Mouse (Mus musculus) retina, postnatal 1 day (tissue): ENCODE data around the gene Gm28557.
"Not testable (repeated sequence)": the region's sequence is repeated elsewhere in the genome, so short reads cannot be mapped to it uniquely, and the experiment has no call there.

ENCODE experiments used
- DNase-seq: peaks from one replicate; pipeline ENCODE4 v3.0.0-alpha.2; 2012

Gm28557 gene

DNA sequence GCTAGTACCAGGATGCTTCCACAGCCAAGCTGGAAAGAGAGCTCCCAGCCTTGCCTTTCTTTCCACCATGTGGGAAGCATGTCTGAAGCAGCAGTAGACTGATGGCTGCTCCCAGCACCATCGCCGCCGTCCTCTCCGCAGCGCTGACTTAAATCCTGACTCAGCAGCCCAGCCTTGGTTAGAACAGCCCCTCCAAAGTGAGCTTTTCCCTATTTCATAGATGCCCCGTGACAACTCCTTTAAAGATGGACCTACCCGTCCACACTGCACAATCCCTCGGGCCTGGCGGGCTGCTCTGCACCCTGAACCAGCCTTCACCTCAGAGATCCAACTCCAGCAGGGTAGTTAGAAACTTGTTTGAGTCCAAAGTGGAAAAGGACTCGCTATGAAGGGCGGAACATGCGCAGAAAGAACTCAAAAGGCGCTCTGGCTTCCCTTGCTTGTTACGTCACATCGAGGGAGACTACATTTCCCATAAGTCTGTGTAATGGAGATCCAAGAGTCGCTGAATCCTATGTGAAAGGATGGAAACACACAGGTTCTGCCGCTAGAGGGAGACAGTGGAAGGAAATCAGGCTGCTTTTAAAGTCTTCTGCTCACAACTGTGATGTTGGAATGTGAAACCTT is at the start of gene Gm28557:
TSS of gene Gm28557 (minus strand) at position 411 of the 627 bp plus-strand sequence.
- peak; percentile 98 for DNase-seq

DNA sequence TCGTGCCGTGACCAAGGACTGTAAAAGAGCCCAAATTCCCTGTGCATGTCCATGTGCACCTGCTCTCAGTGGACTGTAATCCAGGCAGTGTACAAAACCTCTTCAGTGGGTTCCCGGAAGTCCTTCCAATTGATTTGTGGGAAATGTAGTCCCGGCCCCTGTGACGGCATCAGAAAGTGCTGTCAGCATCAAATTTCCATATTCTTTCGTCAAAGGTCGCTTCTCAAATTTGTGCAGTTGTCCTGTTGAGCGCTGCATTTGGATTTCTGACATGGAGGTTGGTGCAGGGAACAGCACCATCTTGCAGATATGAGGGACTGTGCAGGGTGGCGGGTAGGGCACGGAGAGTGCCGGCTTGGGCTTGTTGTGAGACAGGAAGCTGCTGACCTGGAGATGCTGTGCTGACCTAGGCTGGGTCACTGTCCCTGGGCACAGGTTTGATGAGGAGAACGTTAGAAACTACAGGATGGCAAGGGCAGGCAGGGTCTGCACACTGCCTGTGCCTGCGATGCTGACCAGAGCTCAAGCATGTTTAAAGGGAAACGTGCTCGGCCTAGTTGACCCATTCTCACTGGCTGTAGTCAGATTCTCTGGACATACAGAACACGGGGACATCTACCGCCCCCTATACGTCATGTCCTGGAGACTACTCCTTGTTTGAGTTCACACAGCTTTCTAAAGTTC is 19.8 kb upstream of the Gm28557 start:
- DNase-seq = peak; percentile 95

DNA sequence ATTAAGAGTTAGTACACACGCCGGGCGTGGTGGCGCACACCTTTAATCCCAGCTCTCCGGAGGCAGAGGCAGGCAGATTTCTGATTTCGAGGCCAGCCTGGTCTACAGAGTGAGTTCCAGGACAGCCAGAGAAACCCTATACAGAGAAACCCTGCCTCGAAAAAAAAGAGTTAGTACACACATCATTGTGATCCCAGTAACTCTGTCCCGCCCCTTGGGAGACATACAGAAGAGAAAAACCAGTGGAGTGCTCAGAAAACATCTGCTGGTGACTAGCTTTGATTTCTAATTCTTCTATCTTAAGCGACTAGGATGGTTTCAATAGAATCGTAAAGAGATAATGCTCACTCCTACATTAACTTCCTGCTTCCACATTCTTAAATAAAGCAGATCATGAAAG is 19.1 kb upstream of the Gm28557 start:
- not testable (repeated sequence) for DNase-seq

DNA sequence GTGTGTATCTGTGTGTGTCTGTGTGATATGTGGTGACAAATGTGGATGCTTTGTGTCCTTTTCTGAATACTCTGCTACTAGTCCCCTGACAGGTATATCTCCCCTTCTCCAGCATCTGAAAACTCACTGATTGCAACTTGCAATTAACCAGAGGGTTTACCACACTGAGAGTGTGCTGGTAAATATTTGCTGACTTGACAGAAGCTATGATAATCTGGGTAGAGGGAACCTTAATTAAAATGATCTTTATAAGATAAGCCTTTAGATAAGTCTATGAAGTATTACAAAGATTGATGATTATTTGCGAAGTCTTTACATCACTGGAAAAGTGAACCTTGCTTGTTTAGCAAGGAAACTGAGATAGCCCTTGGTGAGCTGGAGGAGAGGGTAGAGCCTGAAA is 16.1 kb upstream of the Gm28557 start:
- no peak for DNase-seq

DNA sequence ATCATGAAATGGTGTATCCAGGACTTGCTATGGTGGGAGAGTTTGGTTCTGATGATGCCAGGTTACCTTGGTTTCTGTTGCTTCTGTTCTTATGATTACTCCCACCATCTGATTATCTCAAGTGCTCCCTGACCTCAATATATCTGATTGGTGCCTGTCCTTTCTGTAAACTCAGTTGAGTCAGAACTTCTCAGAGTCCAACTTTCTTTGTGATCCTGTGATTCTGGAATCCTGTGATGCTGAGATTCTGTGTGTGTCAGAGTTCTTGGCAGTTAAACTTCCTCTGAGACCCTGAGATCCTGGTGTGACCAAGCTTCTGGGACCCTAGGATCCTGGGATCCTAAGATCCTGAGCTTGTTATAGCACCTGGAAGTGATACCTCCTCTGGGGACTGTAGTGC is 13.0 kb upstream of the Gm28557 start, which contains the start of gene Zfp759:
TSS of gene Zfp759 (plus strand) at position 301 of the 400 bp plus-strand sequence.
- not testable (repeated sequence) for DNase-seq

DNA sequence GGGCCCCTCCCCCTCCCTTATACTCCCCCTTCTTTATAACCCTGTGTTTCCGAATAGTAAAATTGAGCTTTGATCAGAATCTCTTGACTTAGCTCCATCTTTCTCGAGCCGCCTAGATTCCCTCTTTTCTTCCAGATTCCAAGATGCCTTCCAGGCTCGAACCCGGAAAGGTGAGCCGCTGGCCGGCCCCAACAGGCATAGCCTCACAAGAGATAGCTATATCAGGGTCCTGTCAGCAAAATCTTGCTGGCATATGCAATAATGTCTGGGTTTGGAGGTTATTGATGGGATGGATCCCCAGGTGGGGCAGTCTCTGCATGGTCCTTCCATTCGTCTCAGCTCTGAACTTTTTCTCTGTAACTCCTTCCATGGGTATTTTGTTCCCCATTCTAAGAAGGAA is 7.8 kb upstream of the Gm28557 start, which contains the start of gene Rslcan18:
TSS of gene Rslcan18 (minus strand) at position 101 of the 400 bp plus-strand sequence.
- not testable (repeated sequence) for DNase-seq

DNA sequence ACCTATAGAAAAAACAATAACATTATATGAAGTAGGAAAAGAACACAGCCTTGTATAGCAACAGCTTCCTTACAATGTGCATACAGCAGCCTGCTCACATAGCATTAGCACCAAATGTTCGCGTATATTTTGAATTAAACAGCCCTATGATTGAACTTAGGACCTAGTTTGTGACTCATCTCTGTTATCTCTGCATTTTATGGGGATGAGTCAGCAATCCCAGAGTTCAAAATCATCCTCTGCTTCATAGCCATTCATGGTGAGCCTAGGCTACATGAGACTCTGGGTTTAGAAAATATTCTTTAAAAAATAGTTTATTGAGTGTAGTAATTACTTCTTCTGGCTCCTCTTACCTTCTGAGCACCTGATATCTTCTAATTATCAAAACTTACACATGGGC is 4.9 kb upstream of the Gm28557 start:
- no peak for DNase-seq

DNA sequence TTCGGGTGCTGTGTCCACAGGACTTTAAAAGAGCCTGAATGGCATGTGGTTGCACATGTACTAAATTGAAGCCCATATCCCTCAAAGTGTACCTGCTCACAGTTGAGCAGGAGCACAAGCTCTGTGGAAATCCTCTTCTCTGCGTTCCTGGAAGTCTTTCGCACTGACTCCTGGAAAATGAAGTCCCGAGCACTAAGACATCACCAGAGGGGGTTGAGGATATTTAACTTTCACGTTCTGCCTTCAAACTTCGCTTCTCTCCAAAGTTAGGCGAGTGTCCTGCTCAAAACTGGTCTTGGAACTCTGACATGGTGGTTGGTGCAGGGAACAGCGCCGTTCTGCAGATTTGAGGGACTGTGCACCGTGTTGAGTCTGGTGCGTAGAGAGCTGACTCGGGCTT is 3.7 kb upstream of the Gm28557 start:
- DNase-seq = no peak

DNA sequence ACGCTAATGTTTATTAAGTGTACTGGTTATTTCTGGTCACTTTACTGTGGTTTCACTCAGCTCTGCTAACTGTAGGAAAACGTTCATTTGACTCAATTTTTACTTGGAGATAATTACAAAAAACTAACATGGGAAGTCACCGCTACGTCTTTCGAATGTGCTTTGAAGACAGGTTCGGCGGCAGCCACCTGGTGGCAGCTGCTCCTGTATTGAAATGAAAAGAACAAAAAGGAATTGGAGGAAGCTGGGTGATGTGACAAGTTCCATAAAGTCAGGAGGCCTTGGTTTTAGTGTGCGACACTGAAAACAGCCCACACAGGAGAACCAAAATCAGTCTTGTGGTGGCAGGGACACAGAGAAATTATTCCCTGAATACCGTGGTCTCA is 410 bp upstream of the Gm28557 start:
- DNase-seq = no peak

DNA sequence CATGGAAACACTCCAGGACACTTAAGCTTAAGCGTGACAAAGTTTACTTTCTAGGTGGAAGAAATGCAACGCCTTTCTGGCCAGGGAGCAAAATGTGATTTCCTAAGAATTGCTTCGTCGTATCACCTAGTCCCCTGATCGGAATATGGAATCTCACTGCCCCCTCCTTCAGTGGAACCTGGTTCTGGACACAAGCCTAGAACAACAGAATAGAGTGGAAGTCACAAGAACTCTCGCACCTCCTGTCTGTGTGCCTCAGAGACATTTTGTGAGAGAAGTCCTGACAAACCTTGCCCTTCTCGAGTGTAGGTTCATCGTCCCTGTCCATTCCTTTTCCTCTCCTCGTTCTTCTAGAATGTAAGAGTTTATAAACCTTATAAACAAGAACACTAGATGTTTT is 723 bp downstream of the Gm28557 start:
- no peak for DNase-seq

DNA sequence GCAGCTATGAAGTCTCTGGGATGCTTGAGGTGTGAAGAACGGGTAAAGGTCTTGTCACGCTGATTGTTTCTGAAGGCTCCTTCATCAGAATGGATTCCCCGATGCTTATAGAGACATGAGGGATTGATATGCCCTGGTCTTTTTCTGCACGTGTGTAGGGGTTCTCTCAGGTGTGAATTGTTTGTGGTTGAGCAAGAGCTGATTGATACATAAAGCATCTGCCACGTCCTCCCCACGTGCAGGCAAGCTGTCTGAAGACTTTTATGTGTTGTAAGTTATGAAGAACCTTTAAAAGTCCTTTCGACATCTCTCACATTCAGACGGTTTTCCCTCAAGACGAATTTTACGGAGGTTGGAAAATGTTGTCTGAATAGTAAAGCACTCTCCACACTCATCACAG is 10.5 kb downstream of the Gm28557 start, which contains the start of gene Zfp708:
TSS of gene Zfp708 (minus strand) at position 101 of the 400 bp plus-strand sequence.
- no peak for DNase-seq

DNA sequence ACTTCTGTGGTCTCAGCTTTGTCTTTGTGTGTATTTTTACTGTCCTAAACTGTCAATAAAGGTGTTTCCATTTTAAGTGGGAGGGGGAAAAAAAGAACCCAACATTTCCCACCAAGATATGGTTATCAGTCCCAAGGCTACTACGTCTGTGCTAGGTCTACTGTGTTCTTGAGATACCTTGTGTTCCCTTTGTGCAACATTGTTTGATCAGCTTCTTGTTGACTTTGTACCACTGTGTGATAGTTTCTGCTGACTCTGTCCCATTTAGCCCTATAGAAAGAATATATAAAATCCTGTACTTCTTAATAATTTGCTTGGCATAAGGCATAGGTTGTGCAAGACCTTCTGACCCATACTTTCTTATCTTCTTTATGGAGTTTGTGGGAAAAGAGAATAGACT is 18.2 kb downstream of the Gm28557 start:
- no peak for DNase-seq

DNA sequence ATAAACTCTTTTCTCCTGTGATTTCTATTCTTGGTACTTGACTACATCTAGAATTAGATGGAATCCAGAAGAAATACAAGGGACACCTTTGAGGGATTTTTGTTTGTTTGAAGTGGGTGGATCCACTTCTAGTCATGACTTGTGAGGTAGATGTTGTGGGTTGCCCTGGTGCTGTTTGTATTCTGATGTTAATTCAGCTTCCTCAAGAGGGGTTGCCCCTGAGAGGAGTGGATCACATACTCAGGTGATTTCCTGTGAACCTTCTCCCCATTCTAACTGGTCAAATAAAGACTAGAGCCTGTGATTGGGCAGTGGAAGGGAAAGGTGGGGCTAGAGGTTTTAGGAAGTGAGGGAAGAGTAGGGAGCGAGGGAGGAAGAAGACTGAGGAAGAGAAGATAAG is 26.5 kb downstream of the Gm28557 start:
- peak; percentile 0 for DNase-seq

DNA sequence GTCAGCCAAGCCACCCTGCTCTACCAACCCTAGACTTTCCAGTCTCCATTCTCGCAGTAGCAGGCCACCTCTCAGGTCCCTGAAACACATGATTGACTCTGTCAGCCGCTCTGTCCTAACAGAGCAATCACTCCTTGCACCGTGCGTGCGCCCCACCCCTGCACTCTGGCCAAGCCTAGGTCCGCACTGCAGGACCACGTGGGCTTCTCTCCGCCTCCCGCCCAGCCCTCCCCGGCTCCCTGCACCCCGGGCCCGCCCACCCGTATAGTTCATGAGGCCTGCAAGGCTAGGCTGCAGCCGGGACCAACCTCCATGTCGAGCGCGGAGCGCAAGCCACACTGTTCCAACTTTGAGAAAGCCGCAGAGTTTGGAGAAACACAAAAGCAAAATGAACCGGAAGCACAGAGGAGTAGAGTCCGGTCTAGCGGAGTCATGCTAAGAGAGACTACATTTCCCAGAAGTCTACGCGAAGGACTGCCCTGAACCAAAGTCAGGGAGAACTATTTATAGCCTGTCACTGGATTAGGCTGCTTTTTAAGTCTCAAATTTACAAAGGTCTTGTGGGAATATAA is 27.2 kb downstream of the Gm28557 start:
- peak; percentile 88 for DNase-seq

DNA sequence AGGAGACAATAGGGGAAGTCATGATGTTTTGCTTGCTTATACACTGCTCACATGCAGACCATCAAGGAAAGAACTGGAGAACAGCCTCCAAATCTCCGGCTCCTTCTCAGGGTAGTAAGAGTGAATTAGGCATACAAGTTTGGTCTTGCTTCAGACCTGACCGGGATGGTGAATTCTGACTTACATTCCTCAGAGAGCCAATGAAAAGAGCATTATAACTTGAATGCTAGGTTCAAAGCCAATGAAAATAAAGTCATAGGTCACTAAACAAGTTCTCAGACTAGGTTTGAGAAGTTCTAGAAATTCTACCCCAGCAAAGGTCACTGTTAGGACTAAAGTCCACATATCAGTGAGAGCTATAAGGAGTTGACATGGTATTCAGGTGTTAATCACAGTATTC is 31.2 kb downstream of the Gm28557 start:
- no peak for DNase-seq

DNA sequence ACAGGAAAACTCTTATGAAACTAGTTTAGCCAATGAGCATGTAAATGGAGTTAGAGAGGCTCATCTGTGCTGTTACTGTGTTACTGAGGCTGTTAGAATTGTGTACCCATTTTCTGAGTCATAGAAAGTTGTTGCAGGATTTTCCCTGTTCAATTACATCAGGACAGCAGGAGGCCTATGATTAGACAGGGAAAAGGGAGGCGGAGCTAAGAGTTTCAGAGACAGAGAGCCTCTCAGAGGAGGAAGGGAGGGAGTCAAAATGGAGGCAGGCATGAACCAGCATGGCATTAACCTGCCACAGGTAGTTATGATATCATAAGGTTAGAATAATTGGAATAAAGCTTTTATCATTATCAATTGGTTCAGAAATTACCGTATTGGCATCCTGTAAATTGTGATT is 35.6 kb downstream of the Gm28557 start:
- DNase-seq = no peak

DNA sequence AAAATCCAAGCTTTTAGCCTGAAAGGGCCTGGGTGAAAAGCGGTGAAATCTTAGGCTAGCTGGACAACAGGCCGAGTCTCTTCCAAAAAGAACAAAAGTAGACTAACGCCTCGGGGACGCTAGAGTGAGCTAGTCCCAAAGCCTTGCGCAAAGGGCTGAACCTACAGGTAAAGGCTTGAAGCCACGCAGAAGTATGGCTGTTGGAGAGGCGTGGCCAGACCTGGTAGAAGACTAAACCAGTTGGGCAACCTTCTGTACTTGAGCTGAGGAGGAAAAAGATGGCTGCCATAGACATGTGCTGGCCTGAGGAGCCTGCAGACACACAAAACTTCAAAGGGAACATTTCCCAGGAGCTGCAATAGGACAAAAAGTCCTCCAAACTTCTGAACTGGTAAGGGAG is 43.0 kb downstream of the Gm28557 start:
- no peak for DNase-seq

DNA sequence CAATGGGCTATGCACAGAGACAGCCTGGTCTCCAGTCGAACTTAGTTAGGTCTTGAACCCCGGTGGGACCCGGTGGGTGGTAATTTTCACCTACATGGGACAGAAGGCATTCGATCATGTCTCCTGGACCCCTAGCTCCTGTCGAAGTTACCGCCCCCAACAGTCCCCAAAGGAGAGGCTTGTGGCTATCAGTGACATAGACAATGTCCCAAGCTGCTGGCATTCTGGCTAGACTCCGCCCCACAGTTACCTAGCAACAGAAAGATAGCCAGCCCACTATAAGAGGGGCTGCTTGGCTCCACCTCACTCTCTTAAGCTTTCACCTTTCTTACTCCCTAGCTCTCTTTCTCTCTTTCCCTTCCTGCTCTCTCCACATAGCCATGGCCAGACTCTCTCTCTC is 46.0 kb downstream of the Gm28557 start:
- DNase-seq = no peak

DNA sequence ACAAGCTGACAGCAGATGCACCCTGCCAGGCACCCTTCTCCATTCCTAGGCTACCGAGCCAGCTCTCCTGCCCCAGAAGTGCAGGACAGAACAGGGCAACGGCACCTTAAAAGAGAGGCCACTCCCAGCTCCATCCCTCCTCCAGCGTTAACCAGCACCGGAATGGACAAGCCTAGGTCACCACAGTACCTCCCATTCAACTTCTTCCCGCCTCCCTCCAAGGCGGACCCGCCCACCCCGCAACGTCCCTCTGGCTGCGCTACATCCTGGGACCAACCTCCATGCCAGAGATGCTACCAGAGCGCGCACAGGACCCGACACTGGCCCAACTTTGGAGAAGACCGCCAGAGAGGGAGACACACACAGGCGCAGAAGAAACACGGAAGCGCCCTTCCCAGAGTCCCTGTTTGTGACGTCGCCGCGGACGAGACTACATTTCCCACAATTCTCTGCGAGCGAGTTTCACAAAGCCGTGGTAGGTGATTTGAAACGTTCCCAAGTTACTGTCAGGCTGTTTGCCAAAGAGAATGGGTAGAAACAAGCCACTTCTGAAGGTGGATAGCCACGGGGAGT is 47.5 kb downstream of the Gm28557 start, which contains the start of gene Zfp712:
TSS of gene Zfp712 (minus strand) at position 385 of the 573 bp plus-strand sequence.
- peak; percentile 95 for DNase-seq

DNA sequence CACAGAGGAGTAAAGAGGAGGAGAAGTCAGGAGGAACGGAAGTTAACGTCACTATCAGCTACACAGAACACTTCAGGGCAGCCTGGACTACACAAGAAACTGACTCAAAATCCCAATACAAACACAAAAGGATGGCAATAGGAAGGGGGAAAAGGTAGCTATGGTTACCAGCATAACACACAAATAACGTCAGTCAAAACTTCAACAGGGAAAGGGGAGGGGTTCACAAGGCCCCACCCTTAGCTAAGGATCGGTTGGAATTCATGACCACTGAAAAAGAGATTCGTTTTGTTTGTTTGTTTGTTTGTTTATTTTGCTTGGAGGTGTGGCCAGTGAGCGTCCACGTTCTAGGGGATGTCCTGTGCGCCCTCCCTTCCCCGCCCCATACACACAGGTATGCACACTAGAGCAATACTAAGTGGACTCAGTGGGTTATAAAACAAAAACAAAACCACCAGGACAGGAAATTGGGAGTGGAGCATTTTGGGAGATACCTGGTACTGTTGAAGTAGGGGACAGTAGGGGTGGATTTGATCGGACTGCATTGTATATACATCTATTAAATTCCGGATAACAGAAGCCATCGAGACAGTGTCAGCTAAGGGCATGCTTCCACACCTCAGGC is 48.1 kb downstream of the Gm28557 start:
- DNase-seq = peak; percentile 32
